Mouse (Mus musculus): ENCODE results near the gene Micu1. TPM values are rescaled to one million over a fixed set of nuclear protein-coding genes. Genes with fewer than 3 reads are reported as not detected.

The Micu1 gene
- polyA plus RNA-seq, 1 experiment, result 174 TPM

- H3K27me3 ChIP-seq (ENCODE audit: control insufficient read depth, insufficient read depth, low read length), result no peaks in the 10 kb centered on the region
- TF ChIP-seq CTCF (IDR thresholded peaks at IDR 0.05; ENCODE audit: borderline replicate concordance, insufficient read depth, low read depth, low read length) (peak; percentile 72), POLR2A (IDR thresholded peaks at IDR 0.05; ENCODE audit: borderline replicate concordance, insufficient read depth, low read length) (no peak)
- H3K4me3 ChIP-seq (replicated peaks; ENCODE audit: insufficient read depth, low read depth, low read length), result no peak overlapping the region
- H3K4me1 ChIP-seq (ENCODE audit: control insufficient read depth, insufficient read depth, low read length), result peaks cover 11% of the 10 kb centered on the region
- peak; percentile 38 to 43 for DNase-seq
- H3K27ac ChIP-seq (ENCODE audit: insufficient read depth, low read length), result no peak overlapping the region
- 79% methylated on average over 7 of the region's 7 CpGs for WGBS
Measured at GRCm38 (mm10) chr10:59814505-59815155, 112.4 kb downstream of the Micu1 start.

GRCm38 (mm10) chr10:59816569-59816968, 114.3 kb downstream of the Micu1 start:
- no peak overlapping the region for H3K27ac ChIP-seq (ENCODE audit: insufficient read depth, low read length)
- DNase-seq, result peak; percentile 53 to 81
- TF ChIP-seq CTCF (IDR thresholded peaks at IDR 0.05; ENCODE audit: borderline replicate concordance, insufficient read depth, low read depth, low read length), result no peak
- no peak for TF ChIP-seq POLR2A (IDR thresholded peaks at IDR 0.05; ENCODE audit: borderline replicate concordance, insufficient read depth, low read length)
- no peaks in the 10 kb centered on the region for H3K27me3 ChIP-seq (ENCODE audit: control insufficient read depth, insufficient read depth, low read length)
- peaks cover 8% of the 10 kb centered on the region; the same call in 1 of the 2 replicates for H3K4me1 ChIP-seq (ENCODE audit: control insufficient read depth, insufficient read depth, low read length)
- WGBS, result 17% methylated on average over 6 of the region's 6 CpGs
- H3K4me3 ChIP-seq (replicated peaks; ENCODE audit: insufficient read depth, low read depth, low read length), result no peak overlapping the region

GRCm38 (mm10) chr10:59817528-59817927, 115.3 kb downstream of the Micu1 start:
- Histone ChIP-seq H3K4me3 (replicated peaks; ENCODE audit: insufficient read depth, low read depth, low read length) (no peak overlapping the region), H3K4me1 (ENCODE audit: control insufficient read depth, insufficient read depth, low read length) (peaks cover 8% of the 10 kb centered on the region; the same call in 1 of the 2 replicates), H3K27me3 (ENCODE audit: control insufficient read depth, insufficient read depth, low read length) (no peaks in the 10 kb centered on the region), H3K27ac (ENCODE audit: insufficient read depth, low read length) (no peak overlapping the region)
- no peak for TF ChIP-seq POLR2A (IDR thresholded peaks at IDR 0.05; ENCODE audit: borderline replicate concordance, insufficient read depth, low read length)
- TF ChIP-seq CTCF (IDR thresholded peaks at IDR 0.05; ENCODE audit: borderline replicate concordance, insufficient read depth, low read depth, low read length), result peak; percentile 73
- peak; percentile 32 to 63 for DNase-seq
- WGBS, result 15% methylated on average over 2 of the region's 2 CpGs

GRCm38 (mm10) chr10:59817991-59818390, 115.7 kb downstream of the Micu1 start:
- no peak overlapping the region for H3K4me3 ChIP-seq (replicated peaks; ENCODE audit: insufficient read depth, low read depth, low read length)
- TF ChIP-seq CTCF (IDR thresholded peaks at IDR 0.05; ENCODE audit: borderline replicate concordance, insufficient read depth, low read depth, low read length) (no peak), POLR2A (IDR thresholded peaks at IDR 0.05; ENCODE audit: borderline replicate concordance, insufficient read depth, low read length) (no peak)
- no peak for DNase-seq
- 79% methylated on average over 8 of the region's 8 CpGs for WGBS
- no peaks in the 10 kb centered on the region for H3K27me3 ChIP-seq (ENCODE audit: control insufficient read depth, insufficient read depth, low read length)
- no peak overlapping the region for H3K27ac ChIP-seq (ENCODE audit: insufficient read depth, low read length)
- peaks cover 8% of the 10 kb centered on the region; the same call in 1 of the 2 replicates for H3K4me1 ChIP-seq (ENCODE audit: control insufficient read depth, insufficient read depth, low read length)

- H3K4me3 ChIP-seq (replicated peaks; ENCODE audit: insufficient read depth, low read depth, low read length), result no peak overlapping the region
- H3K27me3 ChIP-seq (ENCODE audit: control insufficient read depth, insufficient read depth, low read length), result no peaks in the 10 kb centered on the region
- no peak for TF ChIP-seq POLR2A (IDR thresholded peaks at IDR 0.05; ENCODE audit: borderline replicate concordance, insufficient read depth, low read length)
- TF ChIP-seq CTCF (IDR thresholded peaks at IDR 0.05; ENCODE audit: borderline replicate concordance, insufficient read depth, low read depth, low read length), result no peak
- H3K27ac ChIP-seq (ENCODE audit: insufficient read depth, low read length), result no peak overlapping the region
- no peak for DNase-seq
- 80% methylated on average over 9 of the region's 9 CpGs for WGBS
- H3K4me1 ChIP-seq (ENCODE audit: control insufficient read depth, insufficient read depth, low read length), result peaks cover 8% of the 10 kb centered on the region; the same call in 1 of the 2 replicates
Measured at GRCm38 (mm10) chr10:59819146-59819545, 116.9 kb downstream of the Micu1 start.

GRCm38 (mm10) chr10:59820886-59821285, 118.6 kb downstream of the Micu1 start:
- H3K27me3 ChIP-seq (ENCODE audit: control insufficient read depth, insufficient read depth, low read length), result no peaks in the 10 kb centered on the region
- H3K4me1 ChIP-seq (ENCODE audit: control insufficient read depth, insufficient read depth, low read length), result peaks cover 8% of the 10 kb centered on the region; the same call in 1 of the 2 replicates
- no peak overlapping the region for H3K27ac ChIP-seq (ENCODE audit: insufficient read depth, low read length)
- 93% methylated on average over 5 of the region's 5 CpGs for WGBS
- no peak for DNase-seq
- no peak overlapping the region for H3K4me3 ChIP-seq (replicated peaks; ENCODE audit: insufficient read depth, low read depth, low read length)
- TF ChIP-seq CTCF (IDR thresholded peaks at IDR 0.05; ENCODE audit: borderline replicate concordance, insufficient read depth, low read depth, low read length) (no peak), POLR2A (IDR thresholded peaks at IDR 0.05; ENCODE audit: borderline replicate concordance, insufficient read depth, low read length) (no peak)

- Histone ChIP-seq H3K4me1 (ENCODE audit: control insufficient read depth, insufficient read depth, low read length) (peaks cover 6% of the 10 kb centered on the region; the same call in 1 of the 2 replicates), H3K4me3 (replicated peaks; ENCODE audit: insufficient read depth, low read depth, low read length) (no peak overlapping the region), H3K27me3 (ENCODE audit: control insufficient read depth, insufficient read depth, low read length) (no peaks in the 10 kb centered on the region), H3K27ac (ENCODE audit: insufficient read depth, low read length) (no peak overlapping the region)
- no peak for DNase-seq
- 92% methylated on average over 7 of the region's 7 CpGs for WGBS
- TF ChIP-seq CTCF (IDR thresholded peaks at IDR 0.05; ENCODE audit: borderline replicate concordance, insufficient read depth, low read depth, low read length) (no peak), POLR2A (IDR thresholded peaks at IDR 0.05; ENCODE audit: borderline replicate concordance, insufficient read depth, low read length) (no peak)
Measured at GRCm38 (mm10) chr10:59821334-59822066, 119.2 kb downstream of the Micu1 start.

All from cerebellum, adult 2 months (tissue).